12 mouse cellular contexts compared by ENCODE assay signal in the genomic region with DNA sequence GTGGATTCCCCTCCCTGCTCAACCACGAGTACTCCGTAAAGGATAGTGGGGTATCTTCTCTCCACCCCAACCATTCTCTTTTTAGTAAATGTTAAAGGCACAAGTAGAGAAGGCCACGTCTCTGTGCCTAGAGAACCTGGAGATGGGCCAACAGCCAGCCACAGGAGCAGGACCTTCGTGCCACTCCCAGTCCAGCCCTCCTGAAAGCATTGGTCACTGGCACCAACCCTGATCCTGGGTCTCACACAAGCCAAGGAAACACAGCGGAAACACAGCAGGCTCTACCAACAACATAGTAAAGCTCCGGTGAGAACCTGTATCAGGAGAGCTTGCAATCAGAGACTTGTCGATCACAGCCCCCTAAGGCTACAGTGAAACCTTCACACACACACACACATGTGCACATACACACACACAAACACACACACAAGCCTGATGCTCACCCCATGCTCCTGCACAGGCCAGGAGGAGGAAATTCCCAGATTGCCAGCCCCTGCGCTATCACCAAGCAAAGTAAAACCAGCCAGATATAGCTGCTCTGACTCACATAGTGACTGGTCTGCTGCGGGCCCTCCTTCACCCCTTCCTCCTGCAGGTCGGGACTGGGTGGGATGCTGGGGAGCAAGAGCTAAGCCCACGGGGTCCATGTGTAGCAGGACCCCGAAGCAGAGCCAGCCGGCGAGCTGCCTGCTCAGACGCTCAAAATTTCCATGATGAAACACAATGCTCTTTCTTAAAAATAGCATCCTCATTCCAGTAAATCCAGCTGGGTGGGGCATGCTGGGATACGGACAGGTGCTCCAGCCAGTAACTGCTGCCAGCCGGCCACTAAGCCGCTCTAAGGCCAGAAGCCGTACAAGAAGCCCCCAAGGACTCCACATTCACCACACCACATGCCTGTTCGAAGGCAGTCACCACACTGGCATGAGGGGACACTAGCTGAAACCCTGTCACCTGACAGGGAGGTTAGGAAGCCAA. TPM values are rescaled to one million over a fixed set of nuclear protein-coding genes. Genes with fewer than 3 reads are reported as not detected.
DNase-seq lines count a peak whose midpoint lies in the region; ATAC-seq and TF ChIP-seq lines count a peak whose summit lies in the region.
"Had no signal": no experiment of that assay in that cellular context is flagged by ENCODE, and none has a peak within 500 bp of the region (broad histone marks: within the 10 kb centered on the region; RNA-seq: fewer than 3 reads in every experiment).

No protein-coding gene starts in this region.

- peaks cover 9% of the 10 kb centered on the region for H3K36me3 ChIP-seq in hindbrain, embryonic 12.5 days
- no peaks in the 10 kb centered on the region for H3K36me3 ChIP-seq in hindbrain, embryonic 11.5 days (ENCODE audit: control insufficient read depth, insufficient read depth, low read length)
- peaks cover 9% of the 10 kb centered on the region for H3K36me3 ChIP-seq in hindbrain, embryonic 16.5 days (ENCODE audit: control insufficient read depth, insufficient read depth, low read length)
- H3K36me3 ChIP-seq: liver, embryonic 13.5 days had no signal

- no peak overlapping the region for H3K4me2 ChIP-seq in hindbrain, embryonic 12.5 days (replicated peaks)
- H3K4me2 ChIP-seq in hindbrain, embryonic 11.5 days (replicated peaks; ENCODE audit: low read depth, low read length) = no peak overlapping the region
- no peak overlapping the region for H3K4me2 ChIP-seq in hindbrain, embryonic 16.5 days (ENCODE audit: low read length)
- H3K4me2 ChIP-seq: liver, embryonic 13.5 days had no signal

- peak; percentile 51 to 52 for DNase-seq in cerebellum, adult 2 months
- no peak for DNase-seq in cerebellum, postnatal 4 days (ENCODE audit: low spot score in 2 of 2)
- DNase-seq in hindbrain, embryonic 11.5 days (ENCODE audit: low spot score) = no peak
- peak; percentile 27 to 61 for DNase-seq in adrenal gland, postnatal 36 days
- DNase-seq in urinary bladder, adult 18-20 months (ENCODE audit: low spot score in 2 of 2) = no peak
- no peak for DNase-seq in layer of hippocampus, postnatal 36 days
- DNase-seq: embryo, embryonic 11 days; liver, embryonic 13.5 days had no signal

- H3K27me3 ChIP-seq in cerebellum, adult 2 months (ENCODE audit: control insufficient read depth, insufficient read depth, low read length) = no peaks in the 10 kb centered on the region
- no peaks in the 10 kb centered on the region for H3K27me3 ChIP-seq in hindbrain, embryonic 12.5 days
- no peaks in the 10 kb centered on the region for H3K27me3 ChIP-seq in hindbrain, embryonic 11.5 days (ENCODE audit: control insufficient read depth, insufficient read depth, low read length)
- no peaks in the 10 kb centered on the region for H3K27me3 ChIP-seq in hindbrain, embryonic 16.5 days (replicated peaks; ENCODE audit: control insufficient read depth, insufficient read depth, low read length)
- H3K27me3 ChIP-seq: liver, embryonic 13.5 days had no signal

- H3K27ac ChIP-seq in cerebellum, adult 2 months (ENCODE audit: insufficient read depth, low read length) = peak overlapping the region; percentile 29
- peak overlapping the region; percentile 12; the same call in 1 of the 2 replicates for H3K27ac ChIP-seq in hindbrain, embryonic 12.5 days
- H3K27ac ChIP-seq in hindbrain, embryonic 11.5 days (ENCODE audit: low read depth, low read length) = no peak overlapping the region
- no peak overlapping the region for H3K27ac ChIP-seq in hindbrain, embryonic 16.5 days (ENCODE audit: low read depth, low read length)
- H3K27ac ChIP-seq: kidney, postnatal 0 days; liver, embryonic 13.5 days had no signal

- 15% methylated on average over 20 of the region's 20 CpGs for WGBS in cerebellum, adult 2 months
- 83% methylated on average over 20 of the region's 20 CpGs for WGBS in hindbrain, embryonic 12.5 days
- WGBS in hindbrain, embryonic 11.5 days = 84% methylated on average over 20 of the region's 20 CpGs
- 74% methylated on average over 20 of the region's 20 CpGs for WGBS in hindbrain, embryonic 16.5 days

- peak overlapping the region; percentile 16 for H3K4me3 ChIP-seq in cerebellum, adult 2 months (replicated peaks; ENCODE audit: insufficient read depth, low read depth, low read length)
- no peak overlapping the region for H3K4me3 ChIP-seq in hindbrain, embryonic 12.5 days
- H3K4me3 ChIP-seq in hindbrain, embryonic 11.5 days (ENCODE audit: low read depth, low read length) = no peak overlapping the region
- no peak overlapping the region for H3K4me3 ChIP-seq in hindbrain, embryonic 16.5 days (ENCODE audit: low read length)
- H3K4me3 ChIP-seq: liver, embryonic 13.5 days had no signal

- no peak for TF ChIP-seq POLR2A in cerebellum, adult 2 months (IDR thresholded peaks at IDR 0.05; ENCODE audit: borderline replicate concordance, insufficient read depth, low read length)

- H3K9ac ChIP-seq in hindbrain, embryonic 12.5 days = no peak overlapping the region; the same call in 1 of the 2 replicates
- no peak overlapping the region for H3K9ac ChIP-seq in hindbrain, embryonic 11.5 days (ENCODE audit: low read depth, low read length)
- peak overlapping the region; percentile 1; the same call in 1 of the 2 replicates for H3K9ac ChIP-seq in hindbrain, embryonic 16.5 days (ENCODE audit: low read depth, low read length)
- H3K9ac ChIP-seq: liver, embryonic 13.5 days had no signal

- no peak for TF ChIP-seq CTCF in cerebellum, adult 2 months (IDR thresholded peaks at IDR 0.05; ENCODE audit: borderline replicate concordance, insufficient read depth, low read depth, low read length)

- ATAC-seq in hindbrain, embryonic 12.5 days (ENCODE audit: low FRiP score) = no peak
- ATAC-seq in hindbrain, embryonic 11.5 days (ENCODE audit: low FRiP score) = no peak
- ATAC-seq in hindbrain, embryonic 16.5 days = no peak

- H3K9me3 ChIP-seq in hindbrain, embryonic 12.5 days (replicated peaks) = no peaks in the 10 kb centered on the region
- H3K9me3 ChIP-seq in hindbrain, embryonic 11.5 days (ENCODE audit: control insufficient read depth, low read length) = no peaks in the 10 kb centered on the region
- no peaks in the 10 kb centered on the region for H3K9me3 ChIP-seq in hindbrain, embryonic 16.5 days (ENCODE audit: control insufficient read depth, low read length)
- H3K9me3 ChIP-seq: liver, embryonic 13.5 days had no signal

- peaks cover 27% of the 10 kb centered on the region for H3K4me1 ChIP-seq in cerebellum, adult 2 months (ENCODE audit: control insufficient read depth, insufficient read depth, low read length)
- H3K4me1 ChIP-seq in hindbrain, embryonic 12.5 days = peaks cover 11% of the 10 kb centered on the region; the same call in 1 of the 2 replicates
- H3K4me1 ChIP-seq in hindbrain, embryonic 11.5 days (replicated peaks; ENCODE audit: control insufficient read depth, insufficient read depth, low read length) = no peaks in the 10 kb centered on the region; the same call in 1 of the 2 replicates
- peaks cover 5% of the 10 kb centered on the region; the same call in 1 of the 2 replicates for H3K4me1 ChIP-seq in hindbrain, embryonic 16.5 days (ENCODE audit: control insufficient read depth, insufficient read depth, low read depth, low read length)

RNA-seq across cellular contexts. Expression of a gene that starts 29.7 kb away (rescaled TPM):
- 316 and 321 TPM in 2 replicates for polyA plus RNA-seq in cerebellum, adult 2 months (2012; rRNA removed)
- polyA plus RNA-seq in hindbrain, embryonic 12.5 days (2016; fragmentation: Nextera tagmentation; extraction: Ambion mirVana) = 50.8 and 54.2 TPM in 2 replicates
- 12.8 and 14.6 TPM in 2 replicates for polyA plus RNA-seq in hindbrain, embryonic 11.5 days (2014; fragmentation: Nextera tagmentation; extraction: Ambion mirVana)
- 10 to 100 TPM; 70.2 to 81.5 TPM for total RNA-seq in adrenal gland, postnatal 36 days (2021)
- 85.0 and 89.8 TPM in 2 replicates for polyA plus RNA-seq in hindbrain, embryonic 16.5 days (2015; fragmentation: Nextera tagmentation; extraction: Ambion mirVana)
- 100 to 1,000 TPM; 342 to 346 TPM for total RNA-seq in layer of hippocampus, postnatal 36 days (2021)

RNA-seq across cellular contexts. Expression of a gene that starts 55.3 kb away (rescaled TPM):
- 0.13 and 0.28 TPM in 2 replicates for polyA plus RNA-seq in cerebellum, adult 2 months (2012; rRNA removed)
- 2.3 and 3.2 TPM in 2 replicates for polyA plus RNA-seq in hindbrain, embryonic 12.5 days (2016; fragmentation: Nextera tagmentation; extraction: Ambion mirVana)
- 7.1 and 7.3 TPM in 2 replicates for polyA plus RNA-seq in hindbrain, embryonic 11.5 days (2014; fragmentation: Nextera tagmentation; extraction: Ambion mirVana)
- not detected for total RNA-seq in adrenal gland, postnatal 36 days (2021)
- 0.51 and 0.76 TPM in 2 replicates for polyA plus RNA-seq in hindbrain, embryonic 16.5 days (2015; fragmentation: Nextera tagmentation; extraction: Ambion mirVana)
- total RNA-seq in layer of hippocampus, postnatal 36 days (2021) = under 1 TPM; 0.57 to 0.83 TPM
- polyA plus RNA-seq: gonadal fat pad, adult 2 months; kidney, postnatal 0 days had no signal

Comparison
In these comparisons a context has a peak if more than half of its experiments do, and no peak if none do; other contexts are left out.
1. DNase-seq: peak in cerebellum, adult 2 months (2 of 2) and adrenal gland, postnatal 36 days (2 of 2); none in cerebellum, postnatal 4 days (0 of 2), hindbrain, embryonic 11.5 days (single experiment), urinary bladder, adult 18-20 months (0 of 2) and layer of hippocampus, postnatal 36 days (0 of 2).
2. H3K27ac ChIP-seq: peak in cerebellum, adult 2 months (single experiment) and hindbrain, embryonic 12.5 days (single experiment); none in hindbrain, embryonic 11.5 days (single experiment) and hindbrain, embryonic 16.5 days (single experiment).